Comparison of ENCODE assay signal across 13 mouse cellular contexts in the genomic region with DNA sequence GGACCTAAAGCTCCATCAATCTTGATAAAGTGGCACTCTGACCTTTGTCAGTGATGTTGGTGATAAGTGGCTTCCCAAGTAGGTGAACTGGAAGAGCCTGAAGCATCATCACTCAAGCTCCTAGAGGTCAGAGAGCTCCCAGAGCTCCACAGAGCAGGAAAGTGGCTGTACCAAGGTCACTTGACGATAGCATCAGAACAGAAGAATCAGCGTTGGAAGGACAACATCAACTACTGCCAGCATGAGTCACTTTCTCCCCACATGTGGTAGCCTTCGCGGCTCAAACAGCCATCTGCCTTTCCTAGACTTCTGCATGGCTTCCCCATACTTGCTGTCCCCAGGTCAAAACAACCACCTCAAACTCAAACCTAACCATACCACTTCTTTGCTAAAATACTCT.
DNase-seq lines count a peak whose midpoint lies in the region.
"Had no signal": no experiment of that assay in that cellular context is flagged by ENCODE, and none has a peak within 500 bp of the region (broad histone marks: within the 10 kb centered on the region; RNA-seq: fewer than 3 reads in every experiment).

No protein-coding gene starts in this region.

- DNase-seq in cerebellum, postnatal 25 days: peak; percentile 52 to 64
- no peak for DNase-seq in cerebellum, adult 9-11 months
- DNase-seq in ovary, adult 18-20 months (ENCODE audit: low spot score): peak; percentile 50
- no peak for DNase-seq in ovary, postnatal 14 days (ENCODE audit: low spot score)
- peak; percentile 39 for DNase-seq in adrenal gland, postnatal 25 days
- DNase-seq in testis, postnatal 14 days (ENCODE audit: low spot score): no peak
- DNase-seq in kidney, postnatal 4 days: no peak
- DNase-seq: B cell, adult 2 months; cerebellum, adult 11-12 months; embryo, embryonic 11 days; kidney, adult 8-10 months; lung, embryonic 14.5 days; thymus, postnatal 4 days had no signal

Comparison
In these comparisons a context has a peak if more than half of its experiments do, and no peak if none do; other contexts are left out.
1. DNase-seq: peak in cerebellum, postnatal 25 days (2 of 2), ovary, adult 18-20 months (single experiment) and adrenal gland, postnatal 25 days (single experiment); none in cerebellum, adult 9-11 months (single experiment), ovary, postnatal 14 days (single experiment), testis, postnatal 14 days (single experiment) and kidney, postnatal 4 days (0 of 2).